Mouse (Mus musculus) effector memory CD4-positive, alpha-beta T cell, adult 5 months (primary cell): ENCODE measurements around the gene Bglap. TPM values are rescaled to one million over a fixed set of nuclear protein-coding genes. Genes with fewer than 3 reads are reported as not detected.

ENCODE experiments used
- polyA plus RNA-seq: library from polyadenylated mRNA; unstranded; fragments of 100-300 nt; shearing (Covaris generic); gene quantifications from one replicate; pipeline ENCODE4 v1.2.1, GENCODE M21; 2017

Gene Bglap
- not detected for polyA plus RNA-seq

DNA sequence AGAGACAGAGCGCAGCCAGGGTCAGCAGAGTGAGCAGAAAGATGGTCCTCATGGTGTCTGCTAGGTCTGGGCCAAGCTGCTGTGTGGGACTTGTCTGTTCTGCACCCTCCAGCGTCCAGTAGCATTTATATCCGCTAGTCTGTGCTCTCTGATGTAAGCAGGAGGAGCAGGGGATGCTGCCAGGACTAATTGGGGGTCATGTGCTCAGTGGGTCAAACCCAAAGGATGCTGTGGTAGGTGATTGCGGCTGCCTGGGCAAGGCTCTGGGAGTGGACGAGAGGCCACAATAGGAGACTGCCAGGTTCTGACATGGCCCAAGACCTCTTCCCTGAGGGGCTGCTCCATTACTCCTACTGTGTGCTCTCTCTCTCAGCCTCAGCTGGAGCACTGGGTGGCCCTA lies at the start of gene Bglap:
TSS of gene Bglap (minus strand) at position 101 of the 400 bp plus-strand sequence.

DNA sequence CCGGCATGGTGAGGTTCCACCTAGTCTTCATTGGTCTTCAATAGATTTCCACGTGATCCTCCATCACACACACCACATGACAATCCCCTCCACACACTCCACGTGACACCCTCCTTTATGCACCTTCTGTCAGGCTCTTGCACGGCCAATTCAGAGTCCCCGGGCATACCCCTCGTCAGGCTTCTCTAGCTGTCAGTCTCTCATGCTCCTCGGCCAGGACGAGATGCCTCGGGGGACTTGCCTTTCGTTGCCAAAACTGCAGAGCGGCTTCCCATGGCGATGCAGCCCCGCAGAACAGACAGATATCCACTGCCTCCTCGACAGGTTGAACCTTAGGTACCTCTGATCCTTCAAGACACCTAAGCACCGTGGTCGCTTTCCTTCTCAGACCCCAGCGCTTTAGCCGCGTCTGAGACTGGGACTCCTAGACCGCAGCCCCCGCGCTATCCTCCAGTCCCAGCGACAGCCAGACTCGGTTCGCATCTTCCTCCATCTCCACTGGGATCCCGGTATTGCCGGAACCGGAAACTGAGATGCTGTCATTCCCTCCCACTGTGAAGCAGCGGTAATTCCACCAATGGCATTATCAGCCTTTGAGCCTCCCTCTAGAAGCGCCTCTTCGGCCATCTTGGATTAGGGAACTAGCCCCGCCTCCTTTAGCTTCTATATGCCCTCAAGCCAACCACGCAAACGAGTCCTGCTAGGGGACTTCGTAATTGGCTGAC lies 40.5 kb upstream of the Bglap start, which contains the start of gene Slc25a44:
TSS of gene Slc25a44 (minus strand) at position 535 of the 725 bp plus-strand sequence.

DNA sequence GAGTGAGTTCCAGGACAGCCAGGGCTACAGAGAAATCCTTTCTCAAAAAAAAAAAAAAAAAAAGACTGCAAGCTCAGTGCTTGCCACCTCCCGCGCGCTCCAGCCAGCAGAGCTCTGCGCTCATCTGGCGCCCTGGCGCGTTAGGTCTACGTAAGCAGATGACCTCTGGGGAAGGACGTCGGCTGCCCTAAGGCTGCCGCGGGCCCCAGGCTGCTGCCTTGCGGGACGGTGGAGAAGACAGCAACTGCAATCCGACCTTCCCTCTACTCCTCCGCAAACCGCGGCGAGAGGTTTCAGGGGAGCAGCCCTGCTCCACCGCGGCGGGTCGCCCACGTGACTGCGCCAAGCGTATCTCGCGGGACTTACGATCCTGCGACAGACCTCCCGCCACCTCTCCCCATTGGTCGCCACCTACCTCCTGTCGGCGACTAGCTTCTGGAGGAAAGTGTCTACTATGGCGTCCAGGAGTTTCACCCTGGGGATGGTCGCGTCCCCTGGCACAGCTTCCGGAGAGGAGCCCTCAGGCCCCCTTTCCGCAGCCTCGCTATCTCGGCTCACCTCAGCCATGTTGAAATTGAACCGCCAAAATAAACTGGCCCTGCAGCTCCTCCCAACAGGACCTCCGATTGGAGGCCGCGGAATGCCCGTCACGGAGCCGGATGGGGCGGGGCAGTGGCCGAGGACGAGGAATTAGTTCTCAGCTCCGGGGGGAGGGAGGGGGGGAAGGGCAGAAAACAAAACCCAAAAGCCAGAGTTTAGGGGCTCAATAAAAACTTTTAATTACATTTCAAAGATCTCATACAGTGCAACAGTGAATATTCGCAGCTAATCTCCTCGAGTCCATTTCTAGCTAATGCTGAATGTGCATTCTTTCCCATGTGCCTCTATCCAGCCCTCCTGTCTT lies 25.7 kb upstream of the Bglap start, which contains the start of gene Pmf1:
TSS of gene Pmf1 (minus strand) at position 591 of the 904 bp plus-strand sequence.

DNA sequence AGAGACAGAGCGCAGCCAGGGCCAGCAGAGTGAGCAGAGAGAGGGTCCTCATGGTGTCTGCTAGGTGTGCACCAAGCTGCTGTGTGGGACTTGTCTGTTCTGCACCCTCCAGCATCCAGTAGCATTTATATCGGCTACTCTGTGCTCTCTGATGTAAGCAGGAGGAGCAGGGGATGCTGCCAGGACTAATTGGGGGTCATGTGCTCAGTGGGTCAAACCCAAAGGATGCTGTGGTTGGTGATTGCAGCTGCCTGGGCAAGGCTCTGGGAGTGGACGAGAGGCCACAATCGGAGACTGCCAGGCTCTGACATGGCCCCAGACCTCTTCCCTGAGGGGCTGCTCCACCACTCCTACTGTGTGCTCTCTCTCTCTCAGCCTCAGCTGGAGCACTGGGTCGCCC lies 5.7 kb downstream of the Bglap start, which contains the start of gene Bglap2:
TSS of gene Bglap2 (minus strand) at position 101 of the 400 bp plus-strand sequence.

DNA sequence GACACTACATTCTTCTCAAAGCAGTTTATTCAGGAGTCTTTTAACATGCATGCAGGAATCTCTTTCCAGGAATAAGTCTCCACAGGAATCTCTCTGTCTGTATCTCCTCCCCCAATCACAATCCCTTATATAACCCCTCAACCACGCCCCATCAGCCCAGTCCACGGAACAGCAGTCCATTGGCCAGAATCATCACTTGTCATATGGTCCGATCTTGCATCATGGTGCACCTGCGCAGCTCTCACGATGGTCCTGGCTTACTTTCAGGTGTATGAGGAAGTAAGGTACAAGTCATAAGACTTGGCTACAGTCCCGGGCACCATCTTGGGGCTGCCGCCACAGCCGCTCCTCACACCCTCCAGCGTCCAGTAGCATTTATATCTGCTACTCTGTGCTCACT lies 11.6 kb downstream of the Bglap start, which contains the start of gene Bglap3:
TSS of gene Bglap3 (minus strand) at position 101 of the 400 bp plus-strand sequence.

DNA sequence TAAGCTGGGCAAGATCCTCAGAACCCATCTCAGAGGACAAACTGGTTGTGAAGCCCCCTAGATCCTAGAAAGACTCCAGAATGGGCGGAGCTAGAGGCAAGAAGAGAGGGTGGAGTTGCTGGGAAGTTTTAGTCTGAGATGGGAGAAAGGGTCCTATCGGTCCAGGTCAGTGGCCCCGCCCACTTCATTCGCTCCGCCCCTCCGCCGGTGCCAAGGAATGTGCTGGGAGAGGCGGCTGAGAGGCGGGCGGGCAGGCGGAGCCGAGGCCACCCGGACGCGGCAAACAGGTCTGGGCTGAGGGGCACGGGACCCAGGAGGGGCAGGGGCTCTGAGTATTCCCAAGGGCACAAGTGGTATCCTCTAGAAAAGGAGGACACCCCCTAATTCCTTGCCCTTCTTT lies 19.9 kb downstream of the Bglap start, which contains the start of gene Paqr6:
TSS of gene Paqr6 (plus strand) at position 248 of the 400 bp plus-strand sequence.

DNA sequence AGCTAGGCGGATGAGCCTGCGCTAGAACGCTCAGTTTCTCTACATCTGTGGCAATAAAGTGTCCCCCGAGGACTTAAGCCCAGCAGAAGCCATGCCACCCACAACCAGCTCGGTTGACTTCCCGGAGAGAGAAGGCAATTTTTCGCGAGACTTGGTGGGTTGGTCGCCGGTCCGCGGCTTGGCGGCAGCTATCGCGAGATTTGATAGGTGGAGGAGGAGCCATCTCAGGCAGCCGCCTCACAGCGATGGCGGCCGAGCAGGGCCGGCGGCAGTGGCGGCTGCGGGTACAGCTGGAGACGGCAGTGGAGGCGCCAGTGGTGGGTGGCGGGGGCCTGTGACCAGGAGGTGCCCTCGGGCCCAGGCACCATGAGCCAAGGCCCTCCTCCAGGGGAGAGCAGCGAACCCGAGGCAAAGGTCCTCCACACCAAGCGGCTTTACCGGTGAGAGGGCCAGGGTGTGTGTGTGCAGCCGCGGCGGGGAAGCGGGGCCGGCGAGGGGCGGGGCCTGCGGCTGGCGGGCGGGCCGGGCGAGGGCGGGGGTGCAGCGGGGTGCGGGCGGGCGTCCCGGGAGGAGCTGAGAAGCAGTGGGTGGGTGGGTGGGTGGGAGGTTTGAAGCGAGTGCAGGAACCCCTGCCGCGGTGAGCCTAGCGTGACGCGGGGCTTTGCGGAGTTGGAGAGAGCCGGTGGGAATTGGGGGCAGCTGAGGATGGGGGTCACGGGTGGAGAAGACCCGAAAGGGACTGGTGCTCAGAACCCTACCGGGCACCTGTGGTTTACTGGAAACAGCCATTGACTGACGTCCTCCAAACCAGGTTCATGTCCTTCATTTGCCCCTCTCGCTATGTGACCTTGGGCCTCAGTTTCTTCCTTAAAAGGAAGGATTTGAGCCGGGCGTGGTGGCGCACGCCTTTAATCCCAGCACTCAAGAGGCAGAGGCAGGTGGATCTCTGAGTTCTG lies 47.9 kb downstream of the Bglap start, which contains the start of the genes Tmem79 and Smg5:
TSS of gene Tmem79 (minus strand) at position 91 of the 956 bp plus-strand sequence.
TSS of gene Smg5 (plus strand) at position 203 of the 956 bp plus-strand sequence.

Other genes starting within 250 kb of the Bglap start
- 208 TPM for gene Mef2d, start 242.1 kb downstream of the Bglap start, polyA plus RNA-seq
- not detected for gene Rhbg, start 129.8 kb downstream of the Bglap start, polyA plus RNA-seq
- gene Gm38392, start 97.3 kb downstream of the Bglap start, polyA plus RNA-seq = not detected
- gene Tsacc, start 87.5 kb downstream of the Bglap start, polyA plus RNA-seq = 6.0 TPM
- 267 TPM for gene Cct3, start 87.3 kb downstream of the Bglap start, polyA plus RNA-seq
- gene Glmp, start 59.4 kb downstream of the Bglap start, polyA plus RNA-seq = 174 TPM
- 0.31 TPM for gene Tmem79, start 48.3 kb downstream of the Bglap start, polyA plus RNA-seq
- 51.1 TPM for gene Smg5, start 48.2 kb downstream of the Bglap start, polyA plus RNA-seq
- not detected for gene Paqr6, start 19.9 kb downstream of the Bglap start, polyA plus RNA-seq
- gene Bglap3, start 11.7 kb downstream of the Bglap start, polyA plus RNA-seq = not detected
- gene Bglap2, start 5.8 kb downstream of the Bglap start, polyA plus RNA-seq = not detected
- 33.5 TPM for gene Pmf1, start 25.9 kb upstream of the Bglap start, polyA plus RNA-seq
- gene Slc25a44, start 40.7 kb upstream of the Bglap start, polyA plus RNA-seq = 12.7 TPM
- gene Sema4a, start 76.7 kb upstream of the Bglap start, polyA plus RNA-seq = 109 TPM
- gene Lmna, start 125.5 kb upstream of the Bglap start, polyA plus RNA-seq = 125 TPM
- not detected for gene Mex3a, start 147.9 kb upstream of the Bglap start, polyA plus RNA-seq
- gene Rab25, start 163.8 kb upstream of the Bglap start, polyA plus RNA-seq = not detected
- 114 TPM for gene Lamtor2, start 168.6 kb upstream of the Bglap start, polyA plus RNA-seq
- 31.1 TPM for gene Ubqln4, start 169.3 kb upstream of the Bglap start, polyA plus RNA-seq
- gene Ssr2, start 191.4 kb upstream of the Bglap start, polyA plus RNA-seq = 56.5 TPM
- gene Arhgef2, start 221.5 kb upstream of the Bglap start, polyA plus RNA-seq = 74.7 TPM